Mouse (Mus musculus) heart, postnatal 14 days (tissue): ENCODE measurements at regions not wholly inside any gene's neighbourhood (a gene's known extent, or its start where the extent isn't known, plus 50 kb on each side); places are given as distances from the start of the nearest gene placed in this dataset.

Experiments used
- DNase-seq, 2 experiments: peaks; one replicate each; pipeline ENCODE4 v3.0.0; 2021 to 2022
- intact Hi-C: fragments of 180-260 bp; cut with DNase I; formaldehyde crosslinking; loops from one replicate; pipeline ENCODE4 v1.15.1; 2025

GRCm38 (mm10) chr8:103244658-103245057 is 459.2 kb upstream of the Cdh11 start:
- no peak for DNase-seq
- intact Hi-C loops = no loop called here

DNA sequence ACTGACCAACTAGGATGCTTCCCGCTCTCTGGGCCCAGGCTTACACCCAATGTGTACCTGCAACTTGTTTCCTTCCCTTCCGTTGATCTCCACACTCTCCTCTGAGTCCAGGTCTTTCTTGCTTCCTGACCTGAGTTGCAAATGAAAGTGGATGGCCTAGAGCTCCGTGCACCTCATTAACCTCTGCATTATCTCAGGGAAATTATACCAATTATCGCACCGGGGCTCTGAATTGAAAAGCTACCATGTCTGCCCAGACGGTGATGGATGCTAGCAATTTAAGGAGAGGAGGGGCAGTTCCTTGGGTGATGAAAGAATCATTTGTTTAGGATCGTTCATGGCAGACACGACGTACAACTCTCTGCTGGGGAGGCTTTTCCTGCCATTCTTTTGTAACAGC is 460.4 kb upstream of the Cdh11 start:
- intact Hi-C loops = no loop called here
- DNase-seq = no peak

GRCm38 (mm10) chr8:103261236-103261635 is 475.8 kb upstream of the Cdh11 start:
- intact Hi-C loops = no loop called here
- DNase-seq = no peak

- DNase-seq = no peak
- intact Hi-C loops = no loop called here
Measured at GRCm38 (mm10) chr8:103270035-103270434, 484.6 kb upstream of the Cdh11 start.

GRCm38 (mm10) chr8:103270815-103271553 is 485.5 kb upstream of the Cdh11 start:
- intact Hi-C loops = no loop called here
- DNase-seq = no peak

- intact Hi-C loops = no loop called here
- DNase-seq = no peak
Measured at GRCm38 (mm10) chr8:103272305-103273079, 487.1 kb upstream of the Cdh11 start.

- intact Hi-C loops = no loop called here
- DNase-seq = no peak
Measured at GRCm38 (mm10) chr8:103273476-103273875, 488.0 kb upstream of the Cdh11 start.

DNA sequence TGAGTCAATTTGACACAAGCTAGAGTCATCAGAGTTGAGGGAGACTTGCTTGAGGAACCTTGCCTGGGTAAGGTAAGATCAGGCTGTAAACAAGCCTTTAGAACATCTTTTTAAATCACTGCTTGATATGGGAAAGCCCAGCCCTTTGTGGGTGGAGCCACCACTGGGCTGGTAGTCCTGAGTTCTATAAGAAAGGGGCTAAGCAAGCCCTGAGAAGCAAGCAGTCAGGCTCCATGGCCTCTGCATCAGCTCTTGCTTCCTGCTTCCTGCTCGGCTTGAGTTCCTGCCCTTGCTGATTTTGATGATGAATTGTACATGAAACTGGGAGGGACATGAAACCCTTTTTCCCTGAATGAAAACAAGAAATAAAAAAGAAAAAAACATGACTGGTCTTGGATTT is 496.4 kb upstream of the Cdh11 start:
- no peak for DNase-seq
- intact Hi-C loops = no loop called here

- intact Hi-C loops = no loop called here
- DNase-seq = no peak
Measured at GRCm38 (mm10) chr8:103288561-103288974, 503.1 kb upstream of the Cdh11 start.

DNA sequence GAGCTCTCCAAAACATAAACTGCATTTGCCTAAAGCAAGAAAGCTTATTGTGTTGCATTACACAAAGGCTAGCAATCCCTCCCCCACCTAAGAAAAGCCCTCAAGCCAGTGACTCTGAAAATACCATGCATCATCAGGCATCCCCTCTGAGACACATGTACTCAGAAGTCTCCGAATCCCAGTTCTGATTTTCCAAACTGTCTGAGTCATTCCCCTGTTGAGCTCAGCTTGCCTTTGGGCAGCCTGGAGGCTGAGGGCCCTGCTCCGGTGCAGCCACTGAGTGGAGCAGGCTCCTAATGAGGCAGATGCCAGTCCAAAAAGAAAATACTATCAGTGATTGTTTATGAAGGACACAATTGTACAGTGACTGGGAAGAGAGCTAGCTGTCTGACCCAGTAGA is 507.5 kb upstream of the Cdh11 start:
- DNase-seq = no peak
- intact Hi-C loops = no loop called here

GRCm38 (mm10) chr8:103306476-103307183 is 521.2 kb upstream of the Cdh11 start:
- intact Hi-C loops = no loop called here
- no peak for DNase-seq

- intact Hi-C loops = no loop called here
- DNase-seq = no peak
Measured at GRCm38 (mm10) chr8:103313576-103313975, 528.1 kb upstream of the Cdh11 start.

DNA sequence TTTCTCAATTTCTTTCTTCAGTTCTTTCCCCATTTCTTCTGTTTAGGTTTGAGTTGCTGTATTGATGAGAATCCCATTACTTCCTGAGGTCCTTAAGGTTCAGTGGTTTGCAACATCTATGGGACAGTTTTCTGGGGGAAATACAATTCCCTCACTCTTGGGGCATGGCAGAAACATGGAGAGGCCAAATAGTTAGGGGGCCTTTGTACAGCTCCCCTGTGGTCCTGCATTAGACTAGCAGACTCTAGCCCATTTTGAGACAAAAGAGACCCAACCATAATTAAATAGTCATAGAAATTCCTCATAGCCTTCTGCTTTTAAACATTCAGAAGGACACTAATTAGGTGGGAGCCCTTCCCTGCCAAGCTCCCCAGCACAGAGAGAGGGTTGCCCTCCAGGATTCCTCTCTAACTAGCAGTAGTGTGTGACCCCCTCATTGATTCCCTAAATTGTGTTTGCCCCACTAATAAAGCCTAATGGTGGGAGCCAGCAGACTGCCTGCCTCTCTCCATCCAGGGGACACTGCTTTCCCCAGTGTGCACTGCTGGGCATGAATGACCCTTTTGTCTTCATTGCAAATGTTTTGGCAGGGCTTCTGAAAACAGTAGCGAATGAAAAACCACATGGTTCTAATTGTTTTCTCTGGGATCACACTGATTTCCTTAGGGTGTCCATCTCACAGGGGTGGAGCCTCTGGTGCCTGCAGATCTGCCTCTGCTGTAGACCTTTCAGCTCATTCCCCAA is 529.0 kb upstream of the Cdh11 start:
- intact Hi-C loops = no loop called here
- DNase-seq = no peak

- intact Hi-C loops = no loop called here
Measured at GRCm38 (mm10) chr8:103315742-103316141, 530.3 kb upstream of the Cdh11 start.

GRCm38 (mm10) chr8:103316691-103317091 is 531.2 kb upstream of the Cdh11 start:
- DNase-seq = no peak
- intact Hi-C loops = no loop called here

More at GRCm38 (mm10) chr8:103315742-103316141, 530.3 kb upstream of the Cdh11 start:
- no peak for DNase-seq

GRCm38 (mm10) chr8:103317149-103317725 is 531.8 kb upstream of the Cdh11 start:
- intact Hi-C loops = no loop called here
- no peak for DNase-seq

GRCm38 (mm10) chr8:103324016-103324665 is 538.7 kb upstream of the Cdh11 start:
- DNase-seq = no peak
- intact Hi-C loops = no loop called here

DNA sequence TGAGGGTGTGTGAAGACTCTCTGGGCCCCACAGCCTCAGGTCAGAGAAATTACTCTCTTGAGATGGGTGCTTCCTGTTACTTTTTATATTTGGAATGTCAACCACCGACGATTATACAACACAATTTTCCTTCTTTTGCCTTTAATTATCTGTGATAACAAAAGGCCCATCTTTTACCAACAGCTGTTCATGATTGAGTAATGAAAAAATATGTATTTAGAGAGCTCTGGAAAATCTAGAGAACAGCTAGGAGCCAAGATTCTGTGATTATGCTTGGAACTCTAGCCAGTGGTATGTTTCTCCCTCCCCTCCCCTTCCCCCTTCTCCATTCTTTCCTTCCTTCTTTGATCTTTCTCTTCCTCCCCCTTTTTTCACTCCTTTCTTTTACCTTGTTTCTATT is 546.0 kb upstream of the Cdh11 start:
- intact Hi-C loops = no loop called here
- DNase-seq = no peak

GRCm38 (mm10) chr8:103337314-103337713 is 551.9 kb upstream of the Cdh11 start:
- intact Hi-C loops = no loop called here
- no peak for DNase-seq

GRCm38 (mm10) chr8:103339042-103339441 is 553.6 kb upstream of the Cdh11 start:
- intact Hi-C loops = no loop called here
- no peak for DNase-seq
